ENCODE assay signal across 13 mouse cellular contexts in genomic region chr16:43965781-43966389, GRCm38 (mm10). TPM values are rescaled to one million over a fixed set of nuclear protein-coding genes. Genes with fewer than 3 reads are reported as not detected.
DNase-seq lines count a peak whose midpoint lies in the region; ATAC-seq lines count a peak whose summit lies in the region.
"Had no signal": no experiment of that assay in that cellular context is flagged by ENCODE, and none has a peak within 500 bp of the region (broad histone marks: within the 10 kb centered on the region; RNA-seq: fewer than 3 reads in every experiment).

No protein-coding gene starts in this region.

- H3K9me3 ChIP-seq in forebrain, embryonic 12.5 days = no peaks in the 10 kb centered on the region
- no peaks in the 10 kb centered on the region for H3K9me3 ChIP-seq in forebrain, embryonic 11.5 days (ENCODE audit: control insufficient read depth, low read length)
- H3K9me3 ChIP-seq in hindbrain, embryonic 12.5 days (replicated peaks) = no peaks in the 10 kb centered on the region
- H3K9me3 ChIP-seq in neural tube, embryonic 14.5 days (ENCODE audit: control insufficient read depth, low read length) = no peaks in the 10 kb centered on the region
- H3K9me3 ChIP-seq: embryonic facial prominence, embryonic 13.5 days; heart, embryonic 12.5 days had no signal

- H3K27ac ChIP-seq in forebrain, embryonic 12.5 days = 0 out of 2 replicates have a peak overlapping the region, but pooled peaks have one; percentile 5
- H3K27ac ChIP-seq in forebrain, embryonic 11.5 days (ENCODE audit: low read depth, low read length) = no peak overlapping the region
- no peak overlapping the region; the same call in 1 of the 2 replicates for H3K27ac ChIP-seq in hindbrain, embryonic 12.5 days
- H3K27ac ChIP-seq in neural tube, embryonic 14.5 days (ENCODE audit: low read depth, low read length) = no peak overlapping the region
- H3K27ac ChIP-seq: embryonic facial prominence, embryonic 13.5 days had no signal

- no peak overlapping the region for H3K4me2 ChIP-seq in forebrain, embryonic 12.5 days
- H3K4me2 ChIP-seq in forebrain, embryonic 11.5 days (ENCODE audit: low read depth, low read length, severe bottlenecking) = no peak overlapping the region
- no peak overlapping the region for H3K4me2 ChIP-seq in hindbrain, embryonic 12.5 days (replicated peaks)
- no peak overlapping the region for H3K4me2 ChIP-seq in neural tube, embryonic 14.5 days (ENCODE audit: low read depth, low read length)
- H3K4me2 ChIP-seq: embryonic facial prominence, embryonic 13.5 days; heart, embryonic 12.5 days had no signal

- peaks cover 4% of the 10 kb centered on the region; the same call in 1 of the 2 replicates for H3K36me3 ChIP-seq in forebrain, embryonic 12.5 days (replicated peaks)
- H3K36me3 ChIP-seq in forebrain, embryonic 11.5 days (ENCODE audit: control insufficient read depth, insufficient read depth, low read length) = no peaks in the 10 kb centered on the region
- H3K36me3 ChIP-seq in hindbrain, embryonic 12.5 days = 0 out of 2 replicates have a peak, but pooled peaks cover 4% of the 10 kb centered on the region
- no peaks in the 10 kb centered on the region for H3K36me3 ChIP-seq in neural tube, embryonic 14.5 days (ENCODE audit: control insufficient read depth, insufficient read depth, low read length)
- H3K36me3 ChIP-seq: embryonic facial prominence, embryonic 13.5 days; heart, embryonic 12.5 days had no signal

- H3K9ac ChIP-seq in forebrain, embryonic 12.5 days = no peak overlapping the region
- no peak overlapping the region for H3K9ac ChIP-seq in forebrain, embryonic 11.5 days (ENCODE audit: low read length)
- no peak overlapping the region for H3K9ac ChIP-seq in hindbrain, embryonic 12.5 days
- no peak overlapping the region for H3K9ac ChIP-seq in neural tube, embryonic 14.5 days (replicated peaks; ENCODE audit: low read depth, low read length)
- H3K9ac ChIP-seq: embryonic facial prominence, embryonic 13.5 days; heart, embryonic 12.5 days had no signal

- no peak overlapping the region for H3K4me3 ChIP-seq in forebrain, embryonic 12.5 days (replicated peaks)
- no peak overlapping the region for H3K4me3 ChIP-seq in forebrain, embryonic 11.5 days (ENCODE audit: low read depth, low read length)
- H3K4me3 ChIP-seq in hindbrain, embryonic 12.5 days = no peak overlapping the region
- no peak overlapping the region for H3K4me3 ChIP-seq in neural tube, embryonic 14.5 days (ENCODE audit: low read depth, low read length)
- H3K4me3 ChIP-seq: embryonic facial prominence, embryonic 13.5 days; heart, embryonic 12.5 days had no signal

- H3K4me1 ChIP-seq in forebrain, embryonic 12.5 days = 0 out of 2 replicates have a peak, but pooled peaks cover 9% of the 10 kb centered on the region
- no peaks in the 10 kb centered on the region for H3K4me1 ChIP-seq in forebrain, embryonic 11.5 days (replicated peaks; ENCODE audit: control insufficient read depth, insufficient read depth, low read length)
- peaks cover 5% of the 10 kb centered on the region; the same call in 1 of the 2 replicates for H3K4me1 ChIP-seq in hindbrain, embryonic 12.5 days
- no peaks in the 10 kb centered on the region for H3K4me1 ChIP-seq in neural tube, embryonic 14.5 days (ENCODE audit: control insufficient read depth, insufficient read depth, low read length)
- H3K4me1 ChIP-seq: embryonic facial prominence, embryonic 13.5 days; heart, embryonic 12.5 days had no signal

- 0 out of 2 replicates have a peak, but pooled peaks have one; percentile 52 for ATAC-seq in forebrain, embryonic 12.5 days (ENCODE audit: low FRiP score)
- ATAC-seq in forebrain, embryonic 11.5 days (replicated peaks; ENCODE audit: low FRiP score) = no peak
- ATAC-seq in hindbrain, embryonic 12.5 days (ENCODE audit: low FRiP score) = peak; percentile 63
- peak; percentile 65; the same call in 1 of the 2 replicates for ATAC-seq in neural tube, embryonic 14.5 days (ENCODE audit: low read depth)

- no peaks in the 10 kb centered on the region for H3K27me3 ChIP-seq in forebrain, embryonic 12.5 days
- H3K27me3 ChIP-seq in forebrain, embryonic 11.5 days (ENCODE audit: control insufficient read depth, insufficient read depth, low read length) = no peaks in the 10 kb centered on the region
- no peaks in the 10 kb centered on the region for H3K27me3 ChIP-seq in hindbrain, embryonic 12.5 days
- H3K27me3 ChIP-seq in neural tube, embryonic 14.5 days (ENCODE audit: control insufficient read depth, insufficient read depth, low read length) = no peaks in the 10 kb centered on the region
- H3K27me3 ChIP-seq: embryonic facial prominence, embryonic 13.5 days; heart, embryonic 12.5 days had no signal

- 76% methylated on average over 13 of the region's 13 CpGs for WGBS in forebrain, embryonic 12.5 days
- WGBS in forebrain, embryonic 11.5 days = 77% methylated on average over 13 of the region's 13 CpGs
- 73% methylated on average over 13 of the region's 13 CpGs for WGBS in hindbrain, embryonic 12.5 days
- 72% methylated on average over 13 of the region's 13 CpGs for WGBS in neural tube, embryonic 14.5 days

- DNase-seq in forebrain, embryonic 11.5 days (ENCODE audit: low spot score) = no peak
- peak; percentile 23 for DNase-seq in lung, postnatal 25 days (ENCODE audit: low spot score)
- DNase-seq in lung, postnatal 14 days = no peak
- no peak for DNase-seq in adrenal gland, postnatal 36 days
- DNase-seq in urinary bladder, postnatal 4 days (ENCODE audit: low spot score in 2 of 2) = no peak
- DNase-seq: B cell, adult 2 months; kidney, adult 11 months; layer of hippocampus, postnatal 36 days had no signal

RNA-seq across cellular contexts. Expression of gene Zdhhc23, which starts 13.7 kb away (rescaled TPM):
- polyA plus RNA-seq in forebrain, embryonic 12.5 days (2016; fragmentation: Nextera tagmentation; extraction: Ambion mirVana) = 0.62 and 0.66 TPM in 2 replicates
- polyA plus RNA-seq in forebrain, embryonic 11.5 days (2014; fragmentation: Nextera tagmentation; extraction: Ambion mirVana) = 0.49 and 0.86 TPM in 2 replicates
- polyA plus RNA-seq in hindbrain, embryonic 12.5 days (2016; fragmentation: Nextera tagmentation; extraction: Ambion mirVana) = 1.1 and 1.4 TPM in 2 replicates
- polyA plus RNA-seq in neural tube, embryonic 14.5 days (2014; fragmentation: Nextera tagmentation; extraction: Ambion mirVana) = 3.3 and 3.8 TPM in 2 replicates
- 1 to 10 TPM in 1 of 2 experiments, under 1 TPM in 1; 0.56 to 1.0 TPM for total RNA-seq in adrenal gland, postnatal 36 days (2021)

RNA-seq across cellular contexts. Expression of gene Qtrt2, which starts 39.3 kb away (rescaled TPM):
- 34.7 and 35.6 TPM in 2 replicates for polyA plus RNA-seq in forebrain, embryonic 12.5 days (2016; fragmentation: Nextera tagmentation; extraction: Ambion mirVana)
- 47.4 and 49.2 TPM in 2 replicates for polyA plus RNA-seq in forebrain, embryonic 11.5 days (2014; fragmentation: Nextera tagmentation; extraction: Ambion mirVana)
- 28.1 and 29.8 TPM in 2 replicates for polyA plus RNA-seq in hindbrain, embryonic 12.5 days (2016; fragmentation: Nextera tagmentation; extraction: Ambion mirVana)
- polyA plus RNA-seq in neural tube, embryonic 14.5 days (2014; fragmentation: Nextera tagmentation; extraction: Ambion mirVana) = 24.8 and 25.0 TPM in 2 replicates
- 10 to 100 TPM; 32.4 to 42.9 TPM for total RNA-seq in adrenal gland, postnatal 36 days (2021)
